ENCODE assay signal across 20 mouse cellular contexts in the genomic region with DNA sequence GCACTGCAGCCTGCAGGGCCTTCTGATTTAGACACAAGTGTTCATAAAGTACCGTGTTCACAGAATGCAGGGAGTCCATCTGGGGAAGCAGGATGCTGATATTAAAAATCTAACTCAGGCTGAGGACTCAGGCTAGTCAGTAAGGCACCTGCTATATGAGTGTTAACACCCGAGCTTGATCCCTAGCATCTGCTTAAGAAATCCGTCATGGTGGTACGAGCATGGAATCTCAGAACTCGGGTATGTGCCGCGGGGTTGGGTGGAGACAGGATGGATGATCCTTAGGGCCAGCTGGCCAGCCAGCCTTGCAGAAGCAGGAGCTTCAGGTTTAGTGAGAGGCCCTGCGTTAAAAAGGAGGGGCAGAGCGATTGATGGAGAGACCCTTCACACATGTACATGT.
DNase-seq lines count a peak whose midpoint lies in the region; ATAC-seq and TF ChIP-seq lines count a peak whose summit lies in the region.
"Had no signal": no experiment of that assay in that cellular context is flagged by ENCODE, and none has a peak within 500 bp of the region (broad histone marks: within the 10 kb centered on the region; RNA-seq: fewer than 3 reads in every experiment).

No protein-coding gene starts in this region.

- no peaks in the 10 kb centered on the region for H3K9me3 ChIP-seq in limb, embryonic 13.5 days
- no peaks in the 10 kb centered on the region for H3K9me3 ChIP-seq in limb, embryonic 10.5 days (replicated peaks)
- H3K9me3 ChIP-seq in limb, embryonic 14.5 days (ENCODE audit: control insufficient read depth, low read length) = no peaks in the 10 kb centered on the region
- H3K9me3 ChIP-seq: embryonic facial prominence, embryonic 12.5 days; heart, embryonic 12.5 days; hindbrain, embryonic 15.5 days had no signal

- no peak overlapping the region for H3K4me3 ChIP-seq in limb, embryonic 13.5 days
- no peak overlapping the region for H3K4me3 ChIP-seq in limb, embryonic 10.5 days
- H3K4me3 ChIP-seq in limb, embryonic 14.5 days (replicated peaks; ENCODE audit: low read length) = no peak overlapping the region
- H3K4me3 ChIP-seq: embryonic facial prominence, embryonic 12.5 days; heart, embryonic 12.5 days; hindbrain, embryonic 15.5 days had no signal

- WGBS in limb, embryonic 13.5 days = 69% methylated on average over 9 of the region's 9 CpGs
- 82% methylated on average over 9 of the region's 9 CpGs for WGBS in limb, embryonic 10.5 days
- 67% methylated on average over 9 of the region's 9 CpGs for WGBS in limb, embryonic 14.5 days

- H3K4me2 ChIP-seq in limb, embryonic 13.5 days (replicated peaks) = no peak overlapping the region
- H3K4me2 ChIP-seq in limb, embryonic 14.5 days (replicated peaks; ENCODE audit: low read depth, low read length, severe bottlenecking) = no peak overlapping the region
- H3K4me2 ChIP-seq: embryonic facial prominence, embryonic 12.5 days; heart, embryonic 12.5 days; hindbrain, embryonic 15.5 days had no signal

- H3K27me3 ChIP-seq in limb, embryonic 13.5 days = no peaks in the 10 kb centered on the region
- no peaks in the 10 kb centered on the region for H3K27me3 ChIP-seq in limb, embryonic 10.5 days (ENCODE audit: low read depth, poor library complexity, severe bottlenecking)
- no peaks in the 10 kb centered on the region for H3K27me3 ChIP-seq in limb, embryonic 14.5 days (ENCODE audit: control insufficient read depth, insufficient read depth, low read length)
- H3K27me3 ChIP-seq: embryonic facial prominence, embryonic 12.5 days; heart, embryonic 12.5 days had no signal

- no peaks in the 10 kb centered on the region for H3K36me3 ChIP-seq in limb, embryonic 13.5 days
- no peaks in the 10 kb centered on the region for H3K36me3 ChIP-seq in limb, embryonic 10.5 days
- no peaks in the 10 kb centered on the region for H3K36me3 ChIP-seq in limb, embryonic 14.5 days (ENCODE audit: control insufficient read depth, insufficient read depth, low read length)
- H3K36me3 ChIP-seq: embryonic facial prominence, embryonic 12.5 days; G1E; heart, embryonic 12.5 days; hindbrain, embryonic 15.5 days had no signal

- intact Hi-C loops in heart, postnatal 25 days (cut with DNase I) = no loop called here

- ATAC-seq in limb, embryonic 13.5 days (ENCODE audit: low FRiP score, low read depth) = 0 out of 2 replicates have a peak, but pooled peaks have one; percentile 57
- peak; percentile 71 for ATAC-seq in limb, embryonic 14.5 days (ENCODE audit: low FRiP score, low read depth)
- ATAC-seq: CD4-positive, CD25-positive, alpha-beta regulatory T cell, adult 4 months had no signal

- no peak overlapping the region for H3K27ac ChIP-seq in limb, embryonic 13.5 days
- H3K27ac ChIP-seq in limb, embryonic 10.5 days = no peak overlapping the region
- no peak overlapping the region for H3K27ac ChIP-seq in limb, embryonic 14.5 days (replicated peaks; ENCODE audit: low read depth, low read length)
- H3K27ac ChIP-seq: embryonic facial prominence, embryonic 12.5 days; hindbrain, embryonic 15.5 days had no signal

- TF ChIP-seq POLR2A in limb, embryonic 14.5 days (IDR thresholded peaks at IDR 0.05; ENCODE audit: borderline replicate concordance, extremely low read depth, insufficient read depth, insufficient read length) = no peak

- H3K9ac ChIP-seq in limb, embryonic 13.5 days = no peak overlapping the region
- no peak overlapping the region for H3K9ac ChIP-seq in limb, embryonic 14.5 days (ENCODE audit: low read depth, low read length, severe bottlenecking)
- H3K9ac ChIP-seq: embryonic facial prominence, embryonic 12.5 days; heart, embryonic 12.5 days; hindbrain, embryonic 15.5 days had no signal

- peaks cover 14% of the 10 kb centered on the region for H3K4me1 ChIP-seq in limb, embryonic 13.5 days
- H3K4me1 ChIP-seq in limb, embryonic 10.5 days = peaks cover 13% of the 10 kb centered on the region
- peaks cover 6% of the 10 kb centered on the region; the same call in 1 of the 2 replicates for H3K4me1 ChIP-seq in limb, embryonic 14.5 days (ENCODE audit: control insufficient read depth, insufficient read depth, low read length)
- H3K4me1 ChIP-seq: heart, embryonic 12.5 days had no signal

- peak; percentile 12 for DNase-seq in embryo, embryonic 10 days (ENCODE audit: low spot score)
- DNase-seq in embryo, embryonic 9.5 days (ENCODE audit: extremely low spot score) = no peak
- DNase-seq in heart, adult 11 months = peak; percentile 30
- no peak for DNase-seq in heart, postnatal 25 days (ENCODE audit: low spot score)
- DNase-seq in limb, embryonic 10.5 days (ENCODE audit: low spot score) = no peak
- peak; percentile 17 for DNase-seq in limb, embryonic 14.5 days (ENCODE audit: low spot score)
- DNase-seq in layer of hippocampus, postnatal 36 days = no peak
- DNase-seq: adrenal gland, postnatal 10 days; B cell, adult 2 months; cerebellum, adult 11 months; cerebellum, adult 8-10 months; cerebellum, postnatal 14 days; gastrocnemius, postnatal 14 days; heart, postnatal 36 days had no signal

Comparison
In these comparisons a context has a peak if more than half of its experiments do, and no peak if none do; other contexts are left out.
1. DNase-seq: peak in embryo, embryonic 10 days (single experiment), heart, adult 11 months (single experiment) and limb, embryonic 14.5 days (single experiment); none in embryo, embryonic 9.5 days (single experiment), heart, postnatal 25 days (single experiment), limb, embryonic 10.5 days (single experiment) and layer of hippocampus, postnatal 36 days (0 of 2).